Mouse (Mus musculus) frontal cortex, adult 2 months (tissue): ENCODE data around the gene Tnik. TPM values are rescaled to one million over a fixed set of nuclear protein-coding genes. Genes with fewer than 3 reads are reported as not detected.

ENCODE experiments used
- DNase-seq, 2 experiments: peaks; one replicate each; pipeline ENCODE4 v3.0.0; 2022; ENCODE audit warnings: low spot score in 1 of 2; ENCODE audit errors: extremely low spot score in 1 of 2
- polyA plus RNA-seq: library from polyadenylated mRNA; depleted of rRNA; stranded (reverse); fragments of >200 nt; gene quantifications from 2 replicates; pipeline ENCODE4 v1.2.3, GENCODE M21; 2012

Gene Tnik
- polyA plus RNA-seq, 1 experiment: 129 TPM

DNA sequence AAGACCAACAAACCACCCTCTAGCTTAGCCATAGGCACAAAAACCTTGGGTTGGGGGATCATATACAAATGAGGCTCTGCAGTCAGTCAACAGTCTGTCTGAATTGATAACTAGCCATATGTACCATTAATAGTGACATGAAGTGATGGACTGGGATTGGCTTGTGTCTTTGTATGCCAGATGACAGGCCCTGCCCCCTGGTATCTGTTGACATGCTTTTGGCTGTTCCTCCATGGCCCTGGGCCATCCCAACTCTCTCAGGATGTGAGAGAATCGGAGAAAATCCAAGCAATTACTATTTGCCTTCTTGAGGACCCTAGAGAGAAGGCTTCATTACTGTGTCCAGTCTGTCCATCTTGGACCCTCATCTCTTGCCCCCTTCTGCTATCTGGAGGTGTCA, 82.4 kb downstream of the Tnik start:
- no peak for DNase-seq

DNA sequence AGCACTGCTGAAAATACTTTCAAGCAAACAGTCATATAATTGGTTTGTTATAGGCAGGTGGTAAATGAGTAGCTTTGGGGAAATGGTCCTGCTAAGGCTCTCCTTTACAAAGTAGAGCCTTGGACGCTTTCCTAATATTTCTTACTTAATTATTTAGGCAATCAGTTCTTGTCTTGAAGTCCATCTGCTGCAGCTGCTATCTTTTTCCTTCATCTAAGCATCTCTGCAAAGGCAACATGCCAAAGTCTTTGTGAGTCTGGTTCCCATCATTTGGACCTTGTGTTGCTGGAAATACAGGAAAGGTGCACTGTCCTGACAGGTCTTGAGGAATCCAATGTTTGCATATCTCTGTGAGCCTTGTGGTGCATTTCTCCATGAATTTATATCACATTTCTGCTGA, 82.9 kb downstream of the Tnik start:
- DNase-seq: no peak

- DNase-seq: no peak
These were observed 83.5 kb downstream of the Tnik start for GRCm38 (mm10) chr3:28346476-28346875.

DNA sequence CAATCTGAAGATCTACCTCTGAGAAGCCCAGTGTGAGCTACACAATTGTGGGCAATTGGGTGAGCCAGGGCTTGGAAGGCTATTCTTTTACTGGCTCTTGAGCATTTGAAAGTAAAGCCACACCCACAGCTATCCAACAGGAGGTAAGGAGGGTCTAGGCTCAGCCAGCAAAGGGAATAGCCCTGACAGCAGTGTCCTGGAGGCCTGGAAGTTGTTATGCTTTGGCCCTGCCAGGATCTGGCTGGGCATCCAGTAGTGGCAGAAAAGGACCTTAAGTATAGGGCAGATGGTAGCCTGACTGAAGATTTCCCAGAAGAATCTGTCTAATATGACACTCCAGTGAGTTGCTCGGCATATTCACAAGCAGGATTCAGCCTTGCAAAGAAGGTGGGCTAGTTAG, 85.7 kb downstream of the Tnik start:
- no peak for DNase-seq

DNA sequence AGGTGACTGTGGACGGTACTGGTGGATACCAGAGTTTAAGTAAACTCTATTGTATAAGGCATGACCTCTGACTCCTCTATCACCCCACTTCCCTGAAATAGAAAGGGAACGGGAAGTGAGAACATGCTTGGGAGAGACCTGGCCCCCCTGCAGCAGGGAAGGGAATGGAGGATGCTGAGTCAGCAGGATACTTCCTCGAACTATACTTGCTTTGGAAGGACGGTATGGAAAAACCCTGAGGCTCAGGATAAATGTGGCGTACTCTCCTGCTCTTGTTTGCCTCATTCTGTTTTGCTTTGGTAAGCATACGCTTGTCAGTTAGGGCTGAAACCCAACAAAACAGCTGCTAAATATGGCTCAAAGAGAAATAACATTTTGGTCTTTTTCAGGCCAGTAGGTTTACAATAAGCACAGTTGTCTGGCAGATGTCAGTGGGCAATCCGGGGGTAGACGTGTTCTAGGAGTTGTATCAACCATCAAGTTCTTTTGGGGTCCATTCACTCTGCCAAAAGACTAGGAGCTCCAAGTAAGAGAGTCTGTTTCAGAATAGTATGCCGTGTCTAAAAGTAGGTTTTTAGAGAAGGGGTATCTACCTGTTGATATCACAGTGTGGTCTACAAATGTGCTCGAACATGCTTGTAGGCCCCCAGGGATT, 87.3 kb downstream of the Tnik start:
- DNase-seq: no peak

- DNase-seq: no peak
These were observed 95.4 kb downstream of the Tnik start for GRCm38 (mm10) chr3:28358391-28358790.

DNA sequence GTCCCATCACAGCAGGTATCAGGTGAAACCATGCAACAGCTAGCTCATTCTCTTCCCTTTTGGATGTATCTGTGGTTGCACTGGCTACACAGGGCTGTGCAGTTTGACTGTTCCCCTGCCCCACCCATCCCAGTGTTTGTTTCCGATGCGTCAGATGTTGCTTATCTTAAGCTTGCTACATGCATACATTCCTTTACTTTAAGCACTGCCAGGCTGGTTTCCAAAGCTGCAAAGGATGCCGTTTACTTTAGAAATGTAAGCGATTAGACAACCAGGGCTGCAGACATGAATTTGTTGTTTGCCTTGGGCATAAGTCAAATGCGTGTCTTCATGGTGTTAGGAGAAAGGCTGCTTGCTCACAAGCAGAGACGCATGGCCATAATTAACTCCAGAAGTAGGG, 96.1 kb downstream of the Tnik start:
- no peak for DNase-seq

GRCm38 (mm10) chr3:28361056-28361455, 98.0 kb downstream of the Tnik start:
- no peak for DNase-seq

DNA sequence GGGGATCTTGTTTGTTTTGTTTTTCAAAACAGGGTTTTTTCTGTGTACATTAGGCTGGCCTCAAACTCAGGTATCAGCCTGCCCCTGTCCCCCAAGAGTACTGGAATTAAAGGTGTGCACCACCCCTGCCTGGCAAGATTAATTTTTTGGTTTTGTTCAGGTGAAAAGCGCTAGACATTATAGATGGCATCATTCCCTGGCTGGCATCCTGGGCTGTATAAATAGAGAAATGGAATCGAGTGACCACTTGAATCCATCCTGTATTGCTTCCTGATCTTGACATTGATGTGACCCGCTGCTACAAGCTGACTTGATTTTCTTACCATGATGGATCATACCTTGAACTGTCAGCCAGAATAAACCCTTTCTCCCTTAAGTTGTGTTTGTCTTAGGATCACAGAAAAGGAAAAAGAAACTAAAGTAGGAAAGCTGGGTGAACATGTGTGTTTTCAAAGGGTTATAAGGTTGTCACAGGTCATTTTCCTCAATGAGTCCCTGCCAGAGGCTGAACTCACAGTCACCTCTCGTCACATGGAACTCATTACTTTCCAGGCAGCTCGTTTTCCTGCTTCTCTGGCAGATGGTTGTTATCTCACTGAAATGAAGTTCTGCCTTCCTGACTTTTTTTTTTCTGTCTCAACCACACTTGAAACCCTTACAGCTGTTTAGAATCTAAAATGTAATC, 100.6 kb downstream of the Tnik start:
- DNase-seq: no peak

GRCm38 (mm10) chr3:28368746-28369145, 105.7 kb downstream of the Tnik start:
- no peak for DNase-seq

DNA sequence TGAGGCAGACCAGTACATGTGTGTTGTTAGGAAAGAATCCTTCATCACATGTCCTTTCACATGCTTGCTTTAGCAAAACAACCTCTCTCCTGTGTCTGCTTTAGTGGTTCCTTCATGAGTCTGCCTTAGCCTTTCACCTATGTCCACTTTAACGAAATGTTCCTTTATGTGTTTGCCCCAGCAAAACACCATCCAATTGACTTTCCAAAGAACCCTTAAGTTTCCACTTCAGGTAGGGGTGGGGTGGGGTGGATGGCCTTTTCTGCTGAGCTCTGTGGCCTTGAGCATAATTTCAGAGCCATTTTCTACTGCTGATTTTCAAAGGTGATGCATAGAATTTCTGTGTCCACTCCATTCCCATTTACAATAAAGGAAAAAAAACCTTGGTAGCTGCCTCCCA, 106.3 kb downstream of the Tnik start:
- DNase-seq: no peak

GRCm38 (mm10) chr3:28369698-28370097, 106.7 kb downstream of the Tnik start:
- peak in 1 of 2 experiments; percentile 37 for DNase-seq

DNA sequence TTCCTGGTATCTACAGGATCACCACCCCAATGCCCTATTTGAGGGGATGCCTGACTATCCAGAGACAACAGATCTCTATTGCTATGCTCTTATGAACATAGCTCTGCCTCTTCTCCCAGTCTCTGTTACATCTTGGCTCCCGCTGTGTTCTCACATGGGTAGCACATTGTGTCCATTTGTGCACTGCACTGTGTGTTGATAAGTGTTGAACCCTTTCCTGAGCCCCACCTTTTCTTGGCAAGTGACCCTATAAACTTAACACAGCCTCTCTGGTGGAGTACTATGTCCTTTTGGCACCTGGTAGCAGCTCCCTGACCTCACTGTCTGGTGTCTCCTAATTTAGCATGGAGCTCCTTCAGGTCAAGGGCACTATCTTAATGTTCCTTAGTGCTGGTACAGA, 108.6 kb downstream of the Tnik start:
- DNase-seq: no peak

- peak in 1 of 2 experiments; percentile 32 for DNase-seq
These were observed 109.4 kb downstream of the Tnik start for GRCm38 (mm10) chr3:28372459-28372858.

- DNase-seq: no peak
These were observed 111.9 kb downstream of the Tnik start for GRCm38 (mm10) chr3:28374738-28375510.

- no peak for DNase-seq
These were observed 117.2 kb downstream of the Tnik start for GRCm38 (mm10) chr3:28380224-28380623.

DNA sequence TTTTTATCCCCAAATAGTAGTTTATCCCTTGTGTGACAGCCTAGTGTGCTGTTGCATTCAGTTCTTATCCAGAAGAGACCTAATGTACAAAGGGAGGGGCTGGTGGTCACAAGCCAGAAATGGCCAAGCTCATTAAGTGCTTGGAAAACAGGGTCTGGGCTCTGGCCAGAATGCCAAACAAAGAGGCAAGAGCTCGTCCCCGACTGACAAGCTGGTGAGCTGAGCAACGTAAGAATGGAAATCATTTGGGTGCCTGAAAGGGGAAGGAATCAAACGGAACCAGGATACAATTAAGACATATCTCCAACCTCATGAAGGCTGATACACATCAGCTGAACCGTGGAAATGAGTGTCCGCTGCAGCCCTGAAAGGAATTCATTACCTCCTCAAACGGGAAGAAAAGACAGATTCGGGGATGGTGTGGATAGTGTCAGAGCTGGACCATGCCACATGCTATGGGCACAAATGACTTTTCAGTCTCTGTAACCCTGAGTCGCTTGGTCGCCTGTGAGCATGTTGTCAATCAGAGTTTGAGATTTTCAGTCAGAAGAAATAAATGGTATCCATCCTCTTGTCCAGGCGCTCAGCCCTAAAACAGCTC, 120.6 kb downstream of the Tnik start:
- DNase-seq: no peak

- no peak for DNase-seq
These were observed 122.4 kb downstream of the Tnik start for GRCm38 (mm10) chr3:28385199-28385975.

DNA sequence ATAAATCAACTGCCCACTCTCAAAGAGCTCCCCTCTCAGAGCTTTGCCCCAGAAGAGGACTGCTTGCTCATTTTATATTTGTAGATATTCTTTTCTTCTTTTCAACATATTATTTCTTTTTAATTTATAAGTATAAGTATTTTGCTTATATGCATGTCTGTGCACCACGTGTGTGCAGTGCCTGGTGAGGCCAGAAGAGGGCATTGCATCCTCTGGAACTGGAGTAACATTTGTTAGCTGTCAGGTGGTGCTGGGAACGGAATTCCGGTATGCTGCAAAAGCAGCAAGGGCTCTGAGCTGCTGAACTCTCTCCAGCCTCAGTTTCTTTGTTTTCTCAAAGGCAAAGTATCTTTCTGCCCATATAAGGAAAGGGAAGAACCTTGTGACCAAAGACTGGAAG, 125.5 kb downstream of the Tnik start:
- DNase-seq: no peak

DNA sequence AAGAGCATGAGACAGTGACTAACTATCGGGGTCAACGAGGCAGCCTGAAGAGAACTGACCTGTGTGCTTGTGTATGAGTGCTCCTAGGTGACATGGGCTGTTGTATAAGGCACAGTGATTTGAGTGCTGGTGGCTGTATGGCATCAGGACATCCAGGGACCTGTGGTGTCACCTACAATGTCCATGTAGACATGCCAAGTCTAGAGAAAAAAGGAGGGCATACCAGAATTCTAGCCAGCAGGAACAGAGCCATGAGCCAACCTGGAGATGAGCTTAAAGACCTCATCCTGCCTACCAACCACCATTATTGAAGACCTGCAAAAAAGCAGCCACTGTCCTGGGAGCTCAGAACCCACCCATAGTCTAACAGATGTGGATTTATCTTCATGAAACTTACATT, 127.2 kb downstream of the Tnik start:
- DNase-seq: no peak

GRCm38 (mm10) chr3:28392542-28392941, 129.5 kb downstream of the Tnik start:
- no peak for DNase-seq
